ENCODE assay signal across 20 mouse cellular contexts in genomic region chr7:49093596-49093995, GRCm38 (mm10).
DNase-seq lines count a peak whose midpoint lies in the region; ATAC-seq and TF ChIP-seq lines count a peak whose summit lies in the region.
"Had no signal": no experiment of that assay in that cellular context is flagged by ENCODE, and none has a peak within 500 bp of the region (broad histone marks: within the 10 kb centered on the region; RNA-seq: fewer than 3 reads in every experiment).

No protein-coding gene starts in this region.

- no peak for TF ChIP-seq EP300 in lung, postnatal 0 days (IDR thresholded peaks at IDR 0.05)

- TF ChIP-seq CTCF in lung, postnatal 0 days (IDR thresholded peaks at IDR 0.05): no peak
- TF ChIP-seq CTCF in C2C12 (IDR thresholded peaks at IDR 0.05; ENCODE audit: control insufficient read depth, insufficient read depth, insufficient read length): no peak
- TF ChIP-seq CTCF in midbrain, postnatal 0 days (IDR thresholded peaks at IDR 0.05): no peak

- H3K9ac ChIP-seq in lung, postnatal 0 days (replicated peaks; ENCODE audit: low read depth): no peak overlapping the region
- no peak overlapping the region for H3K9ac ChIP-seq in midbrain, postnatal 0 days (replicated peaks; ENCODE audit: low read length, poor library complexity, severe bottlenecking)
- H3K9ac ChIP-seq: embryonic facial prominence, embryonic 13.5 days; limb, embryonic 12.5 days; liver, embryonic 15.5 days had no signal

- ATAC-seq in lung, postnatal 0 days: peak; percentile 49
- ATAC-seq in midbrain, postnatal 0 days (ENCODE audit: low FRiP score): no peak

- DNase-seq in lung, postnatal 0 days (ENCODE audit: low spot score): peak; percentile 24
- no peak for DNase-seq in lung, postnatal 10 days
- peak; percentile 75 for DNase-seq in NIH3T3 (ENCODE audit: low read depth)
- DNase-seq in midbrain, postnatal 0 days (ENCODE audit: low spot score): no peak
- DNase-seq in cerebellum, adult 11 months: no peak
- DNase-seq in gastrocnemius, adult 8-10 months (ENCODE audit: low spot score in 2 of 2): no peak
- DNase-seq: gastrocnemius, adult 2 months; heart, adult 18-20 months; heart, postnatal 10 days; kidney, adult 2 months; kidney, postnatal 14 days; lung, postnatal 14 days; retina, postnatal 1 day; thymus, adult 2 months had no signal

- no peaks in the 10 kb centered on the region for H3K79me3 ChIP-seq in C2C12 (ENCODE audit: low read depth)

- H3K4me1 ChIP-seq in lung, postnatal 0 days (ENCODE audit: insufficient read depth, low read depth, low read length): no peaks in the 10 kb centered on the region
- H3K4me1 ChIP-seq in midbrain, postnatal 0 days (ENCODE audit: insufficient read depth, low read length): no peaks in the 10 kb centered on the region; the same call in 1 of the 2 replicates
- H3K4me1 ChIP-seq: embryonic facial prominence, embryonic 13.5 days; limb, embryonic 12.5 days had no signal

- TF ChIP-seq POLR2A in myocyte (IDR thresholded peaks at IDR 0.05; ENCODE audit: insufficient read length, low read depth): no peak

- H3K36me3 ChIP-seq in lung, postnatal 0 days (ENCODE audit: insufficient read depth, low read length): no peaks in the 10 kb centered on the region
- H3K36me3 ChIP-seq in C2C12 (ENCODE audit: control insufficient read depth, insufficient read depth): no peaks in the 10 kb centered on the region
- H3K36me3 ChIP-seq in myocyte (ENCODE audit: control insufficient read depth, insufficient read depth): no peaks in the 10 kb centered on the region
- H3K36me3 ChIP-seq in midbrain, postnatal 0 days (ENCODE audit: insufficient read depth, low read length): no peaks in the 10 kb centered on the region
- H3K36me3 ChIP-seq: embryonic facial prominence, embryonic 13.5 days; limb, embryonic 12.5 days; liver, embryonic 15.5 days had no signal

- 69% methylated on average over 6 of the region's 6 CpGs for WGBS in lung, postnatal 0 days
- 83% methylated on average over 6 of the region's 6 CpGs for WGBS in midbrain, postnatal 0 days

- H3K4me2 ChIP-seq in lung, postnatal 0 days (replicated peaks; ENCODE audit: low read depth, low read length): no peak overlapping the region
- H3K4me2 ChIP-seq in myocyte (ENCODE audit: low read depth): peak overlapping the region; percentile 18
- H3K4me2 ChIP-seq in midbrain, postnatal 0 days (ENCODE audit: low read depth, low read length, poor library complexity, severe bottlenecking): no peak overlapping the region
- H3K4me2 ChIP-seq: embryonic facial prominence, embryonic 13.5 days; limb, embryonic 12.5 days; liver, embryonic 15.5 days had no signal

- H3K79me2 ChIP-seq in C2C12 (ENCODE audit: control insufficient read depth, insufficient read depth): no peaks in the 10 kb centered on the region
- H3K79me2 ChIP-seq in myocyte (ENCODE audit: control insufficient read depth, insufficient read depth): no peaks in the 10 kb centered on the region

- no peaks in the 10 kb centered on the region for H3K9me3 ChIP-seq in lung, postnatal 0 days (ENCODE audit: low read length)
- no peaks in the 10 kb centered on the region for H3K9me3 ChIP-seq in midbrain, postnatal 0 days (ENCODE audit: low read length)
- H3K9me3 ChIP-seq: embryonic facial prominence, embryonic 13.5 days; limb, embryonic 12.5 days; liver, embryonic 15.5 days had no signal

- no peak overlapping the region for H3ac ChIP-seq in C2C12 (ENCODE audit: control insufficient read depth, insufficient read length, low read depth)
- H3ac ChIP-seq in myocyte (ENCODE audit: control insufficient read depth, insufficient read length): no peak overlapping the region

- no peaks in the 10 kb centered on the region for H3K27me3 ChIP-seq in lung, postnatal 0 days (replicated peaks; ENCODE audit: insufficient read depth, low read length)
- no peaks in the 10 kb centered on the region for H3K27me3 ChIP-seq in C2C12 (ENCODE audit: control insufficient read depth, insufficient read depth, insufficient read length)
- no peaks in the 10 kb centered on the region for H3K27me3 ChIP-seq in myocyte (ENCODE audit: control insufficient read depth, insufficient read depth, insufficient read length)
- H3K27me3 ChIP-seq in midbrain, postnatal 0 days (ENCODE audit: insufficient read depth, low read length): no peaks in the 10 kb centered on the region

- H3K27ac ChIP-seq in lung, postnatal 0 days (ENCODE audit: low read length): no peak overlapping the region
- no peak overlapping the region for H3K27ac ChIP-seq in midbrain, postnatal 0 days (ENCODE audit: low read depth, low read length)
- H3K27ac ChIP-seq: embryonic facial prominence, embryonic 13.5 days; gastrocnemius, adult 2 months; left cerebral cortex, adult 2 months; limb, embryonic 12.5 days; liver, embryonic 15.5 days had no signal

- no peak overlapping the region for H3K4me3 ChIP-seq in lung, postnatal 0 days (ENCODE audit: low read depth, low read length)
- no peak overlapping the region for H3K4me3 ChIP-seq in C2C12 (ENCODE audit: insufficient read depth, poor library complexity, severe bottlenecking)
- H3K4me3 ChIP-seq in myocyte: no peak overlapping the region
- H3K4me3 ChIP-seq in midbrain, postnatal 0 days (ENCODE audit: low read depth, low read length): no peak overlapping the region
- H3K4me3 ChIP-seq: embryonic facial prominence, embryonic 13.5 days; gastrocnemius, adult 2 months; left cerebral cortex, adult 2 months; limb, embryonic 12.5 days; liver, embryonic 15.5 days had no signal

TF ChIP-seq in C2C12, 6 proteins besides CTCF, POLR2A, EP300 and RAD21:
- no peak for TF ChIP-seq USF1 (IDR thresholded peaks at IDR 0.05; ENCODE audit: low read depth)
- TF ChIP-seq MAX (IDR thresholded peaks at IDR 0.05): peak; percentile 54
- no peak for TF ChIP-seq MYOG (IDR thresholded peaks at IDR 0.05; ENCODE audit: control insufficient read depth, extremely low read depth, insufficient read length)
- peak; percentile 72 for TF ChIP-seq FOSL1 (IDR thresholded peaks at IDR 0.05; ENCODE audit: insufficient read depth, low read length, poor library complexity, severe bottlenecking)
- TF ChIP-seq CEBPB (IDR thresholded peaks at IDR 0.05; ENCODE audit: low read depth): no peak
- TF ChIP-seq MYOD1 (IDR thresholded peaks at IDR 0.05; ENCODE audit: control insufficient read depth, insufficient read length, low read depth): no peak

TF ChIP-seq in myocyte, 11 proteins besides CTCF, POLR2A, EP300 and RAD21:
- no peak for TF ChIP-seq TCF3 (IDR thresholded peaks at IDR 0.05; ENCODE audit: insufficient read length, low read depth)
- TF ChIP-seq E2F4 (IDR thresholded peaks at IDR 0.05; ENCODE audit: insufficient read depth): no peak
- TF ChIP-seq SRF (IDR thresholded peaks at IDR 0.05; ENCODE audit: control insufficient read depth, insufficient read length, low read depth): no peak
- TF ChIP-seq USF1 (IDR thresholded peaks at IDR 0.05; ENCODE audit: low read depth): no peak
- no peak for TF ChIP-seq MAX (IDR thresholded peaks at IDR 0.05; ENCODE audit: low read depth)
- TF ChIP-seq TCF12 (IDR thresholded peaks at IDR 0.05; ENCODE audit: insufficient read depth, poor library complexity, severe bottlenecking): no peak
- TF ChIP-seq POLR2AphosphoS2 (IDR thresholded peaks at IDR 0.05; ENCODE audit: insufficient read length, low read depth): no peak
- TF ChIP-seq REST (IDR thresholded peaks at IDR 0.05; ENCODE audit: insufficient read depth, insufficient read length): no peak
- TF ChIP-seq MYOG (IDR thresholded peaks at IDR 0.05; ENCODE audit: control insufficient read depth in 1 of 3, insufficient read depth in 1 of 3, insufficient read length in 2 of 3, low read depth in 2 of 3): no peak
- TF ChIP-seq CEBPB (IDR thresholded peaks at IDR 0.05; ENCODE audit: insufficient read depth, poor library complexity, severe bottlenecking): no peak
- TF ChIP-seq MYOD1 (IDR thresholded peaks at IDR 0.05; ENCODE audit: control insufficient read depth in 1 of 3, insufficient read length in 2 of 3, low read depth in 2 of 3): no peak

Comparison
In these comparisons a context has a peak if more than half of its experiments do, and no peak if none do; other contexts are left out.
1. DNase-seq: peak in lung, postnatal 0 days (single experiment) and NIH3T3 (single experiment); none in lung, postnatal 10 days (single experiment), midbrain, postnatal 0 days (single experiment), cerebellum, adult 11 months (single experiment) and gastrocnemius, adult 8-10 months (0 of 2).